Mouse (Mus musculus) lung, embryonic 16.5 days (tissue): ENCODE data around the gene Rasl11a. TPM values are rescaled to one million over a fixed set of nuclear protein-coding genes. Genes with fewer than 3 reads are reported as not detected.

Experiments used
- ATAC-seq: fragments of 200-750 bp; cut with Nextera tagmentation; 2 replicates; pipeline ENCODE4 v1.8.0; 2017; ENCODE audit warnings: low read depth, mild to moderate bottlenecking, moderate library complexity
- H3K27ac ChIP-seq: fragments of 300-500 bp; sonication (generic); 2 replicates; pipeline ENCODE4 v1.5.1; 2014; ENCODE audit warnings: mild to moderate bottlenecking, control low read depth, low read length
- H3K27me3 ChIP-seq: fragments of 300-500 bp; sonication (generic); 2 replicates; pipeline ENCODE4 v1.6.1; 2014; ENCODE audit warnings: low read depth, low read length, mixed read lengths; ENCODE audit not compliant: control insufficient read depth, insufficient read depth
- H3K36me3 ChIP-seq: fragments of 300-500 bp; sonication (generic); 2 replicates; pipeline ENCODE4 v1.6.1; 2014; ENCODE audit warnings: low read length; ENCODE audit not compliant: control insufficient read depth, insufficient read depth
- H3K4me1 ChIP-seq: fragments of 300-500 bp; sonication (generic); replicated peaks from 2 replicates; pipeline ENCODE4 v1.6.1; 2014; ENCODE audit warnings: low read length, mixed read lengths; ENCODE audit not compliant: control insufficient read depth, insufficient read depth
- H3K4me2 ChIP-seq: fragments of 300-500 bp; sonication (generic); 2 replicates; pipeline ENCODE4 v1.6.1; 2014; ENCODE audit warnings: low read depth, low read length, control low read depth
- H3K4me3 ChIP-seq: fragments of 300-500 bp; sonication (generic); 2 replicates; pipeline ENCODE4 v1.5.1; 2014; ENCODE audit warnings: mild to moderate bottlenecking, low read length, control low read depth
- H3K9ac ChIP-seq: fragments of 300-500 bp; sonication (generic); 2 replicates; pipeline ENCODE4 v1.6.1; 2014; ENCODE audit warnings: low read length, control low read depth
- H3K9me3 ChIP-seq: fragments of 300-500 bp; sonication (generic); 2 replicates; pipeline ENCODE4 v1.6.1; 2016; ENCODE audit warnings: low read length; ENCODE audit not compliant: control insufficient read depth
- WGBS: fragments of 180-500 bp; shearing (Covaris S2); extraction: QIAGEN DNeasy Blood & Tissue Kit; methylation state at CpG from one replicate; pipeline ENCODE4 v1.1.7; 2014; 5-methylcytosine and 5-hydroxymethylcytosine counted together
- polyA plus RNA-seq: library from polyadenylated mRNA; unstranded; fragments of >200 nt; fragmentation: Nextera tagmentation; extraction: Ambion mirVana; gene quantifications from 2 replicates; pipeline ENCODE4 v1.2.1, GENCODE M21; 2015

The Rasl11a gene
- polyA plus RNA-seq, 1 experiment from 2014 or later = 30.0 TPM

DNA sequence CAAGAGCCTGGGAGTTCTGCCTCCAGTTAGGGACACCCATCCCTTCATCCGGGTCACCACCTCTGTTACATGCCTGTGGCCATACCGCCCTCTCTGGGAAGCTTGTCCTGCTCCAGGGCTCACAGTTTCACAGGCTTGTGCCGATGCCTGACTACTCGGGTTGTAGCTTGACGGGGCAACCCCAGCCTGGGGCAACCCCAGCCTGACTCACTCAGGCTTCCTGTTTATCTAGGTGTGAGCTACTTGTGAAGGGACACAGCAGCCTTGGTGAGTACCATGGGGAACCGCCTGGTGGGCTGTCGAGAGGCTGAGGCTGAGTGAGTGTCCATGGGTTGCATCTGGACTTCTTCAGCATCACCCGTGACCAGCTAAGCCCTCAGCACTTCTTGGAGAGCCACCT lies 12.7 kb downstream of the Rasl11a start:
- Histone ChIP-seq H3K27ac (no peak overlapping the region), H3K4me1 (no peaks in the 10 kb centered on the region), H3K9me3 (peaks cover 2% of the 10 kb centered on the region; the same call in 1 of the 2 replicates), H3K4me3 (no peak overlapping the region), H3K9ac (no peak overlapping the region), H3K4me2 (no peak overlapping the region), H3K36me3 (no peaks in the 10 kb centered on the region), H3K27me3 (no peaks in the 10 kb centered on the region)
- ATAC-seq = no peak
- WGBS = 69% methylated on average over 8 of the region's 8 CpGs

DNA sequence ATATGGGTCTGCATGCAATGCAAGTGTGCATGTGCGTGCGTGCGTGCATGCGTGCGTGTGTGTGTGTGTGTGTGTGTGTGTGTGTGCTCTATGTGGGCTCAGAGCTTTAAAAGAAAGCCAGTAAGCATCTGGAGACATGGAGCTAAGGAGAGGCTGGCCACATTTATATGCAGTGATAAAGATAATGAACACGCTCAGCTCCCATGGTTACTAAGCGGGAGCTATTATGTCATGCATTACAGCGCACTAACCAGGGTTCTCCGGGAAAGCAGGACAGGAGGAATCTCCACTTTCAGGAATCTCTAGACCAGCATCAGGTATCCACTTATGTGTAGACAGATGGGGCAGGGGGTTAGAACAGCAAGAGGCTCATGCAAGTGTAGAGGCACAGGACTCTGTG lies 13.9 kb downstream of the Rasl11a start:
- Histone ChIP-seq H3K9me3 (peaks cover 2% of the 10 kb centered on the region; the same call in 1 of the 2 replicates), H3K4me3 (no peak overlapping the region), H3K27me3 (no peaks in the 10 kb centered on the region), H3K9ac (no peak overlapping the region), H3K27ac (no peak overlapping the region), H3K36me3 (no peaks in the 10 kb centered on the region), H3K4me2 (no peak overlapping the region), H3K4me1 (no peaks in the 10 kb centered on the region)
- no peak for ATAC-seq
- WGBS = 91% methylated on average over 9 of the region's 9 CpGs

DNA sequence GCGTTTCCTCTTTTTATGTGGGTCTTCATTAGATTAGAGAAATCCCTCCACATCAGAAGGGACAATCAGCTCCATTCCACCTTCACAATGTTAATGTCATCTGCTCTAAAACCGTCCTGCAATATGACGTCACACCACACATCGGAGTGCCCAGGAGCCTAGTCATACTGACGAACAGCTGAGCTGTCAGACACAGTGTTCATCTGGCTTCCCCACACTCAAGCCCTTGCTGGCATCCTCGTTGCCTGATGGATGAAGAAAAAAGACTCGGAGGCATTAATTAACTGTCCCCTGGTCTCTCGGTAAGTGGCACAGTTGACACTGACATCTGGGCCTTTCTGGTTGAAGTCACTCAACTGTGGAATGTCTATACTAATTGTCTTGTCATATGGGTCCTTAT lies 14.4 kb downstream of the Rasl11a start:
- Histone ChIP-seq H3K4me1 (no peaks in the 10 kb centered on the region), H3K4me2 (no peak overlapping the region), H3K9ac (no peak overlapping the region), H3K27me3 (no peaks in the 10 kb centered on the region), H3K36me3 (no peaks in the 10 kb centered on the region), H3K4me3 (no peak overlapping the region), H3K9me3 (peaks cover 2% of the 10 kb centered on the region; the same call in 1 of the 2 replicates), H3K27ac (no peak overlapping the region)
- 64% methylated on average over 8 of the region's 8 CpGs for WGBS
- no peak for ATAC-seq

DNA sequence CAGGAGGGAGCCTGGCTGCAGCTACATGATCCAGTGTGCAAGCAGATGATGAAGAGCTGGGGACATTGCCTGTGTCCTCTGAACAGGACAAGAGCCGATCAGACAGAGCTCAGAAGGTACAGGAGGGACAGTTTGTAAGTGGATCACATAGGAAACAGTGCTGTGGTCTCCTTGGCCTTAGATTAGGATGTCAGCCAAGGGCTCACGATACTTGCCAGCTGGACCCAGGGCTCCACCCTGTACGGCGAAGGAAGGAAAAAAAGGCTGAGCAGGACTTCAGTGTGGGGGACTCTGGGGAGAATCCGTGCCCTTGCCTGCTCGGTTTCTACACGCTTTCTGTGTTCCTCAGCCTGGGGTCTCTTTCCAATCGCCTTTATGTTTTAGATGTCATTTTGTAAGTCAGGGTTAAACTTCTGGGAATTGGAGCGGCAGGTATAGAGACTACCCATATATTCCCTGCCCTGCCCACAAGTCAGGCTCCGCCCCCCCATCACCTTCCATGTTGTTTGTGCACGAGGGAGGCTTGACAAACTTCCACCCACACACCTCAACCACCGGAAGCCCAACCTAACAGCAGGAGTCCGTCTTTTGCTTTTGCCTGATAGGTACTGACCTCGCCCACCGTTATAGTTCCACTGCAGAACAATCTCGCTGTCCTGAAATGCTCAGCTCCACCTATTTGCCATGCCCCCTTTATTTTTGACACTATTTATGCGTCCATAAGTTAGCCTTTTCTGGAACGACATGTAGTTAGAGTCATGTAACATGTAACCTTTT lies 15.5 kb downstream of the Rasl11a start:
- no peaks in the 10 kb centered on the region for H3K4me1 ChIP-seq

DNA sequence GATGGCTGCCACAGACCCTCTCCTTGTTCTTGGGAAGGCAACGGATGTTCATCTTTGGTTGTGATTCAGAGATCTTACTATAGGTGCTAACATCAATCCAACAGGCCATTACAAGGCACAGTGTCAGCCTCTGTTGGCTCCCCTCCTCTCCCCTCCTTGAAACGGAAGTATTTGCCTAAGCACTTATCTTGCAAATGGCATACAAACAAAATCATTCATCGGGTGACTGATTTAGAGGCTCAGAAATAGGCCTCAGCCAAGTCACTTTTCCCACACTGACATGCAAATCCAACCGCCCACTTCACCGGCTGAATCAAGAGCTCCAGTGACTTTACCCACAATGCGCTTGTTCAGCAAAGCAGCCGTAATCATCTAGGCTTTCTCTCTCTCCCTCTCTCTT lies 16.7 kb downstream of the Rasl11a start:
- Histone ChIP-seq H3K9ac (no peak overlapping the region), H3K4me2 (no peak overlapping the region), H3K9me3 (no peaks in the 10 kb centered on the region), H3K27me3 (no peaks in the 10 kb centered on the region), H3K36me3 (no peaks in the 10 kb centered on the region), H3K27ac (no peak overlapping the region), H3K4me1 (no peaks in the 10 kb centered on the region), H3K4me3 (no peak overlapping the region)
- WGBS = 23% methylated on average over 7 of the region's 7 CpGs
- ATAC-seq = 0 out of 2 replicates have a peak, but pooled peaks have one; percentile 36

More for the DNA sequence above, 15.5 kb downstream of the Rasl11a start:
- Histone ChIP-seq H3K27ac (no peak overlapping the region), H3K27me3 (no peaks in the 10 kb centered on the region), H3K4me3 (no peak overlapping the region), H3K36me3 (no peaks in the 10 kb centered on the region), H3K4me2 (no peak overlapping the region), H3K9ac (no peak overlapping the region), H3K9me3 (peaks cover 2% of the 10 kb centered on the region; the same call in 1 of the 2 replicates)
- ATAC-seq = no peak
- 59% methylated on average over 18 of the region's 18 CpGs for WGBS

DNA sequence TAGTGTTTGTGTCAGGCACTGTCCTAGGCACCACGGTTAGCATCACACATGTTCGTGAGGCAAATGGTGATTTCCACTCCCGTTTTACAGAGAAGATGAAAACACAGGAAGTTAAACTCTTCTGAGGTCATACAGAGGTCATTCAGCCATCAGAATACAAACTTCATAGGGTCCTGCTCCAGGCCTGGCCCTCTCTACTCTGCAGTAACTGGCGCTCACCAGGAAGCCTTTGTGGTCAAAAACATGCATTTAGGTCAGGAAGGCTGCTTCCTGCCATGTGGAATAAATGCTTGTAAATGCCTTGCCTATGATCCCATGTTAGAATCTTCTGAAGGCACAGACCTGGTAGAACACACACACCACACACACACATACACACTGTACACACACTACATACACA lies 20.6 kb downstream of the Rasl11a start:
- Histone ChIP-seq H3K27me3 (no peaks in the 10 kb centered on the region), H3K4me2 (no peak overlapping the region), H3K4me3 (no peak overlapping the region), H3K27ac (no peak overlapping the region), H3K4me1 (peaks cover 8% of the 10 kb centered on the region), H3K9me3 (no peaks in the 10 kb centered on the region; the same call in 1 of the 2 replicates), H3K36me3 (no peaks in the 10 kb centered on the region), H3K9ac (no peak overlapping the region)
- WGBS = 45% methylated on average over 4 of the region's 4 CpGs
- ATAC-seq = no peak

DNA sequence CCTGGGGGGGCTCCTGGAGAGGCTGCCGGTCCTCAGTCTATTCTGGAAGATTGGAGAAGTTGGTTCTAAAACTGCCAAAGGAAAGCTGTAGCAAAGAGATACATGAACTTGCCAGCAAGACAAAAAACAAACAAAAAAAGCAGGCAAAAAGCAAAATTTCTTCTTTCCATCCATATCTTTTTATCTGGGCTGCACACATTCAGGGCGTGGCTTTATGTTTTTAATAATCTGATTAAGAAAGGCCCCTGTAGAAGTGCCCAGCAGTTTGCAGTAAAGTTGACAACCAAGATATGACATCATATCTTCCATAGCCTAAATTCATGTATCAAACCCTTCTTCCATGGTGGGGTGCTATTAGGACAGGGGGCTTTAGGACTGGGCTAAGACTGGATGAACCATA lies 21.4 kb downstream of the Rasl11a start:
- ATAC-seq = no peak
- H3K27me3 ChIP-seq = no peaks in the 10 kb centered on the region
- H3K4me2 ChIP-seq = no peak overlapping the region
- no peak overlapping the region for H3K9ac ChIP-seq
- H3K4me3 ChIP-seq = no peak overlapping the region
- 80% methylated on average over 2 of the region's 2 CpGs for WGBS
- H3K27ac ChIP-seq = no peak overlapping the region
- H3K36me3 ChIP-seq = no peaks in the 10 kb centered on the region
- no peaks in the 10 kb centered on the region; the same call in 1 of the 2 replicates for H3K9me3 ChIP-seq
- H3K4me1 ChIP-seq = peaks cover 8% of the 10 kb centered on the region

DNA sequence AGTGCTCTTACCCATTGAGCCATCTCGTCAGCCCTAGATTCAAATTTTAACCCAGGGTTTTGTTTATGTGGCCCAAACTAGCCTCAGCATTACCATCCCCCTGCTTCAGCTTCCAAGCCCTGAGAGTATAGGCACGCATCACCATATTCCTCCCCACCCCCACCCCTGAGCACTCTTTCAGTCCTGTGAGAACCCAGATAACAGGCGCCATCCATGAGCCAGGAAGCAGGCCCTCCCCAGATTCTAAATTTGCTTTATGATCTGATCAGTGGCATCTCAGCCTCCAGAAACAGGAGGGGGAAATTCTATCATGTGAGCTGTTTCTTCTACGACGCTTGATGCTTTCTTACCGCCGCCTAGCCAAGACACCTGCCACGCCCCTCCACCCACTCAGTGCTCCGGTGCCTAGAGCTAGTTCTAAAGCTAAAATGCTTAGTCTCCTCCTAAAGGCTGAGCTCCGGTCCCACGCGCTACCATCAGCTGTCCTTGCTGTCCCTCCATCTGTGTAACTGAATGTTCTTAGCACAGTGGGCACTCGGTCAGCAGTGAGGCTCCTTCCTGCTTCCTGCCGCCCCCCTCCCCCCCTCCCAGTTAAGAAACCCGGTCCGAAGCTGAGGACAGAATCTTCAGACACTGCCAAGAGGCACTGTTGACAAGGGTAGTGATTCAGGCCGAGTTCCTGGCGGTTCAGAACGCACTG lies 22.5 kb downstream of the Rasl11a start:
- 3% methylated on average over 19 of the region's 19 CpGs for WGBS
- H3K4me3 ChIP-seq = peak overlapping the region; percentile 21
- H3K36me3 ChIP-seq = no peaks in the 10 kb centered on the region
- peak overlapping the region; percentile 9; the same call in 1 of the 2 replicates for H3K9ac ChIP-seq
- no peaks in the 10 kb centered on the region; the same call in 1 of the 2 replicates for H3K9me3 ChIP-seq
- peak overlapping the region; percentile 52 for H3K4me2 ChIP-seq
- no peak overlapping the region for H3K27ac ChIP-seq
- H3K27me3 ChIP-seq = no peaks in the 10 kb centered on the region
- peak; percentile 63 for ATAC-seq
- peaks cover 8% of the 10 kb centered on the region for H3K4me1 ChIP-seq

DNA sequence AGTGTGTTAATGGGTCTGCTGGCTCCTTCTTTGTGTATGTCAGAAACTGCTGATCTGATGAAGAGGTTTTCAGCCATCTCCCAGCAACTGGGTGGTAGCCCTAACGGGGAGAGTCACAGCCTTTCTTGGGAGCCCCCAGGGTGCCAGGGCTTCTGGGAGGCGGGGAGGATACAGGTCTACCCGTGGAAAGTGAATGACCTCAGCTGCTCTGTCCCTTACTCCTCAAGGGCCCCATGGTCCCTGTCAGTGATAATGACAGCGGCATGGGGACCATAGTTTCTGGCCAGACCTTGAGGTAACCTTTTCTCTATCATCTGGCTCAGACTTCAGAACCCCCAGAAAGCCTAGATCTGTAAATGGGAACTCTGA lies 23.1 kb downstream of the Rasl11a start:
- no peak overlapping the region for H3K27ac ChIP-seq
- H3K4me2 ChIP-seq = peak overlapping the region; percentile 52
- no peaks in the 10 kb centered on the region; the same call in 1 of the 2 replicates for H3K9me3 ChIP-seq
- WGBS = 23% methylated on average over 4 of the region's 4 CpGs
- H3K4me1 ChIP-seq = peaks cover 8% of the 10 kb centered on the region
- no peak overlapping the region for H3K4me3 ChIP-seq
- H3K27me3 ChIP-seq = no peaks in the 10 kb centered on the region
- peak overlapping the region; percentile 9; the same call in 1 of the 2 replicates for H3K9ac ChIP-seq
- H3K36me3 ChIP-seq = no peaks in the 10 kb centered on the region
- no peak for ATAC-seq
